Mouse (Mus musculus): ENCODE data around the gene Zfp784. TPM values are rescaled to one million over a fixed set of nuclear protein-coding genes. Genes with fewer than 3 reads are reported as not detected.
"Not testable (repeated sequence)": the region's sequence is repeated elsewhere in the genome, so short reads cannot be mapped to it uniquely, and the experiment has no call there.

The Zfp784 gene
- polyA plus RNA-seq, 1 experiment from 2014 or later: 3.8 TPM

GRCm38 (mm10) chr7:5033818-5034217 lies 4.4 kb downstream of the Zfp784 start, which contains the start of gene 4632433K11Rik:
4632433K11Rik (plus strand) TSS chr7:5034118.
- Histone ChIP-seq H3K27me3 (ENCODE audit: poor library complexity, severe bottlenecking) (no peaks in the 10 kb centered on the region), H3K36me3 (replicated peaks) (peaks cover 77% of the 10 kb centered on the region), H3K4me3 (no peak within 1 kb of the TSS), H3K4me1 (peaks cover 14% of the 10 kb centered on the region), H3K9me3 (peaks cover 71% of the 10 kb centered on the region), H3K27ac (no peak within 1 kb of the TSS)
- 91% methylated on average over 3 of the region's 3 CpGs for WGBS
- no peak for DNase-seq (ENCODE audit: extremely low spot score, low spot score)

- Histone ChIP-seq H3K4me3 (peak overlapping the region; percentile 20; the same call in 1 of the 2 replicates), H3K36me3 (replicated peaks) (peaks cover 98% of the 10 kb centered on the region), H3K9me3 (peaks cover 75% of the 10 kb centered on the region), H3K27me3 (ENCODE audit: poor library complexity, severe bottlenecking) (no peaks in the 10 kb centered on the region), H3K27ac (no peak overlapping the region), H3K4me1 (no peaks in the 10 kb centered on the region)
- 78% methylated on average over 46 of the region's 46 CpGs for WGBS
- no peak for DNase-seq (ENCODE audit: extremely low spot score, low spot score)
Measured at GRCm38 (mm10) chr7:5031496-5031895, 6.8 kb downstream of the Zfp784 start.

GRCm38 (mm10) chr7:5030554-5031275 lies 7.5 kb downstream of the Zfp784 start:
- H3K27me3 ChIP-seq (ENCODE audit: poor library complexity, severe bottlenecking): no peaks in the 10 kb centered on the region
- H3K4me3 ChIP-seq: peak overlapping the region; percentile 20; the same call in 1 of the 2 replicates
- H3K9me3 ChIP-seq: peaks cover 69% of the 10 kb centered on the region
- WGBS: 83% methylated on average over 63 of the region's 63 CpGs
- no peaks in the 10 kb centered on the region for H3K4me1 ChIP-seq
- no peak overlapping the region for H3K27ac ChIP-seq
- H3K36me3 ChIP-seq (replicated peaks): peaks cover 98% of the 10 kb centered on the region
- no peak for DNase-seq (ENCODE audit: extremely low spot score, low spot score)

- DNase-seq (ENCODE audit: extremely low spot score, low spot score): no peak
- peaks cover 63% of the 10 kb centered on the region for H3K9me3 ChIP-seq
- H3K36me3 ChIP-seq (replicated peaks): peaks cover 98% of the 10 kb centered on the region
- H3K27me3 ChIP-seq (ENCODE audit: poor library complexity, severe bottlenecking): no peaks in the 10 kb centered on the region
- peak overlapping the region; percentile 20 for H3K4me3 ChIP-seq
- 90% methylated on average over 21 of the region's 21 CpGs for WGBS
- H3K4me1 ChIP-seq: no peaks in the 10 kb centered on the region
- no peak overlapping the region for H3K27ac ChIP-seq
Measured at GRCm38 (mm10) chr7:5029946-5030345, 8.3 kb downstream of the Zfp784 start.

- Histone ChIP-seq H3K4me1 (no peaks in the 10 kb centered on the region), H3K4me3 (peak overlapping the region; percentile 20; the same call in 1 of the 2 replicates), H3K9me3 (peaks cover 59% of the 10 kb centered on the region), H3K27ac (no peak overlapping the region), H3K36me3 (replicated peaks) (peaks cover 98% of the 10 kb centered on the region), H3K27me3 (ENCODE audit: poor library complexity, severe bottlenecking) (no peaks in the 10 kb centered on the region)
- DNase-seq (ENCODE audit: extremely low spot score, low spot score): no peak
- 97% methylated on average over 22 of the region's 22 CpGs for WGBS
Measured at GRCm38 (mm10) chr7:5029543-5029942, 8.7 kb downstream of the Zfp784 start.

- H3K4me1 ChIP-seq: peaks cover 26% of the 10 kb centered on the region
- peak overlapping the region; percentile 98 for H3K27ac ChIP-seq
- DNase-seq (ENCODE audit: extremely low spot score, low spot score): no peak
- no peaks in the 10 kb centered on the region for H3K27me3 ChIP-seq (ENCODE audit: poor library complexity, severe bottlenecking)
- H3K36me3 ChIP-seq (replicated peaks): peaks cover 62% of the 10 kb centered on the region
- H3K4me3 ChIP-seq: peak overlapping the region; percentile 94
- peaks cover 12% of the 10 kb centered on the region; the same call in 1 of the 2 replicates for H3K9me3 ChIP-seq
- 56% methylated on average over 5 of the region's 5 CpGs for WGBS
Measured at GRCm38 (mm10) chr7:5021197-5021596, 17.0 kb downstream of the Zfp784 start.

- H3K27me3 ChIP-seq (ENCODE audit: poor library complexity, severe bottlenecking): no peaks in the 10 kb centered on the region
- peaks cover 12% of the 10 kb centered on the region; the same call in 1 of the 2 replicates for H3K9me3 ChIP-seq
- peaks cover 57% of the 10 kb centered on the region for H3K36me3 ChIP-seq (replicated peaks)
- H3K4me1 ChIP-seq: peaks cover 31% of the 10 kb centered on the region
- under 1% methylated on average over 15 of the region's 15 CpGs for WGBS
- peak overlapping the region; percentile 94 for H3K4me3 ChIP-seq
- DNase-seq (ENCODE audit: extremely low spot score, low spot score): no peak
- peak overlapping the region; percentile 98 for H3K27ac ChIP-seq
Measured at GRCm38 (mm10) chr7:5020685-5021084, 17.6 kb downstream of the Zfp784 start.

- peak within 1 kb of the TSS; percentile 98 for H3K27ac ChIP-seq
- WGBS: under 1% methylated on average over 47 of the region's 49 CpGs
- peak; percentile 99 for DNase-seq (ENCODE audit: extremely low spot score, low spot score)
- H3K9me3 ChIP-seq: peaks cover 16% of the 10 kb centered on the region; the same call in 1 of the 2 replicates
- H3K27me3 ChIP-seq (ENCODE audit: poor library complexity, severe bottlenecking): no peaks in the 10 kb centered on the region
- H3K4me1 ChIP-seq: peaks cover 34% of the 10 kb centered on the region
- H3K36me3 ChIP-seq (replicated peaks): peaks cover 52% of the 10 kb centered on the region
- H3K4me3 ChIP-seq: peak within 1 kb of the TSS; percentile 94
Measured at GRCm38 (mm10) chr7:5020000-5020681, 18.1 kb downstream of the Zfp784 start, which contains the start of the genes Zfp865 and Ccdc106. Zfp865 (plus strand) TSS chr7:5020376. Ccdc106 (plus strand) TSS chr7:5020553.

GRCm38 (mm10) chr7:5019576-5019975 lies 18.7 kb downstream of the Zfp784 start:
- H3K9me3 ChIP-seq: peaks cover 16% of the 10 kb centered on the region; the same call in 1 of the 2 replicates
- H3K4me1 ChIP-seq: peaks cover 34% of the 10 kb centered on the region
- DNase-seq (ENCODE audit: extremely low spot score, low spot score); H3K27me3 ChIP-seq (ENCODE audit: poor library complexity, severe bottlenecking): not testable (repeated sequence)
- H3K36me3 ChIP-seq (replicated peaks): peaks cover 46% of the 10 kb centered on the region
- H3K27ac ChIP-seq: peak overlapping the region; percentile 98
- 32% methylated on average over 8 of the region's 8 CpGs for WGBS
- H3K4me3 ChIP-seq: peak overlapping the region; percentile 94

- 95% methylated on average over 21 of the region's 21 CpGs for WGBS
- DNase-seq (ENCODE audit: extremely low spot score, low spot score): no peak
- Histone ChIP-seq H3K4me3 (no peak overlapping the region), H3K4me1 (peaks cover 41% of the 10 kb centered on the region), H3K27me3 (ENCODE audit: poor library complexity, severe bottlenecking) (no peaks in the 10 kb centered on the region), H3K9me3 (peaks cover 16% of the 10 kb centered on the region; the same call in 1 of the 2 replicates), H3K27ac (no peak overlapping the region), H3K36me3 (replicated peaks) (peaks cover 32% of the 10 kb centered on the region)
Measured at GRCm38 (mm10) chr7:5017931-5018330, 20.3 kb downstream of the Zfp784 start.

- Histone ChIP-seq H3K4me3 (no peak overlapping the region), H3K4me1 (peaks cover 41% of the 10 kb centered on the region)
- 91% methylated on average over 16 of the region's 16 CpGs for WGBS
Measured at GRCm38 (mm10) chr7:5017352-5017751, 20.9 kb downstream of the Zfp784 start.

GRCm38 (mm10) chr7:5016920-5017319 lies 21.3 kb downstream of the Zfp784 start:
- 97% methylated on average over 2 of the region's 2 CpGs for WGBS
- Histone ChIP-seq H3K9me3 (peaks cover 16% of the 10 kb centered on the region; the same call in 1 of the 2 replicates), H3K36me3 (replicated peaks) (peaks cover 32% of the 10 kb centered on the region), H3K27ac (no peak overlapping the region), H3K4me3 (no peak overlapping the region), H3K4me1 (peaks cover 37% of the 10 kb centered on the region), H3K27me3 (ENCODE audit: poor library complexity, severe bottlenecking) (no peaks in the 10 kb centered on the region)
- no peak for DNase-seq (ENCODE audit: extremely low spot score, low spot score)

More at GRCm38 (mm10) chr7:5017352-5017751, 20.9 kb downstream of the Zfp784 start:
- H3K27ac ChIP-seq: no peak overlapping the region
- H3K27me3 ChIP-seq (ENCODE audit: poor library complexity, severe bottlenecking): no peaks in the 10 kb centered on the region
- DNase-seq (ENCODE audit: extremely low spot score, low spot score): no peak
- H3K36me3 ChIP-seq (replicated peaks): peaks cover 32% of the 10 kb centered on the region
- H3K9me3 ChIP-seq: peaks cover 16% of the 10 kb centered on the region; the same call in 1 of the 2 replicates
